Mouse (Mus musculus) neural tube, embryonic 14.5 days (tissue): ENCODE measurements around the gene Rapgef4. TPM values are rescaled to one million over a fixed set of nuclear protein-coding genes. Genes with fewer than 3 reads are reported as not detected.

Experiments used
- ATAC-seq: fragments of 200-750 bp; cut with Nextera tagmentation; 2 replicates; pipeline ENCODE4 v1.8.0; 2017; ENCODE audit warnings: low read depth, mild to moderate bottlenecking, moderate TSS enrichment, moderate library complexity
- H3K27ac ChIP-seq: fragments of 300-500 bp; sonication (generic); 2 replicates; pipeline ENCODE4 v1.5.1; 2014; ENCODE audit warnings: low read depth, mild to moderate bottlenecking, control low read depth, low read length, moderate library complexity, mixed read lengths
- H3K27me3 ChIP-seq: fragments of 300-500 bp; sonication (generic); 2 replicates; pipeline ENCODE4 v1.6.1; 2014; ENCODE audit warnings: low read length; ENCODE audit not compliant: control insufficient read depth, insufficient read depth
- H3K36me3 ChIP-seq: fragments of 300-500 bp; sonication (generic); 2 replicates; pipeline ENCODE4 v1.6.1; 2014; ENCODE audit warnings: low read length, mixed read lengths; ENCODE audit not compliant: control insufficient read depth, insufficient read depth
- H3K4me1 ChIP-seq: fragments of 300-500 bp; sonication (generic); 2 replicates; pipeline ENCODE4 v1.6.1; 2014; ENCODE audit warnings: low read length; ENCODE audit not compliant: control insufficient read depth, insufficient read depth
- H3K4me2 ChIP-seq: fragments of 300-500 bp; sonication (generic); 2 replicates; pipeline ENCODE4 v1.6.1; 2014; ENCODE audit warnings: mild to moderate bottlenecking, low read depth, low read length, control low read depth
- H3K4me3 ChIP-seq: fragments of 300-500 bp; sonication (generic); 2 replicates; pipeline ENCODE4 v1.5.1; 2014; ENCODE audit warnings: low read depth, low read length, control low read depth, mixed read lengths
- H3K9ac ChIP-seq: fragments of 300-500 bp; sonication (generic); replicated peaks from 2 replicates; pipeline ENCODE4 v1.6.1; 2014; ENCODE audit warnings: low read depth, mild to moderate bottlenecking, control low read depth, low read length, mixed read lengths
- H3K9me3 ChIP-seq: fragments of 300-500 bp; sonication (generic); 2 replicates; pipeline ENCODE4 v1.6.1; 2016; ENCODE audit warnings: low read length; ENCODE audit not compliant: control insufficient read depth
- WGBS: fragments of 180-500 bp; shearing (Covaris S2); extraction: QIAGEN DNeasy Blood & Tissue Kit; methylation state at CpG from one replicate; pipeline ENCODE4 v1.1.7; 2014; 5-methylcytosine and 5-hydroxymethylcytosine counted together
- polyA plus RNA-seq: library from polyadenylated mRNA; unstranded; fragments of >200 nt; fragmentation: Nextera tagmentation; extraction: Ambion mirVana; gene quantifications from 2 replicates; pipeline ENCODE4 v1.2.1, GENCODE M21; 2014

The Rapgef4 gene
- polyA plus RNA-seq, 1 experiment from 2014 or later = 39.6 TPM

- no peaks in the 10 kb centered on the region for H3K4me1 ChIP-seq
- ATAC-seq = no peak
- H3K9ac ChIP-seq = no peak overlapping the region
- no peaks in the 10 kb centered on the region for H3K36me3 ChIP-seq
- no peak overlapping the region for H3K4me3 ChIP-seq
- H3K9me3 ChIP-seq = no peaks in the 10 kb centered on the region
- no peak overlapping the region for H3K4me2 ChIP-seq
- no peak overlapping the region for H3K27ac ChIP-seq
- H3K27me3 ChIP-seq = no peaks in the 10 kb centered on the region
- 85% methylated on average over 1 of the region's 1 CpGs for WGBS
Observed at GRCm38 (mm10) chr2:72260704-72261103, 279.7 kb downstream of the Rapgef4 start.

- no peak overlapping the region for H3K4me3 ChIP-seq
- no peaks in the 10 kb centered on the region for H3K9me3 ChIP-seq
- ATAC-seq = no peak
- H3K27me3 ChIP-seq = no peaks in the 10 kb centered on the region
- no peak overlapping the region for H3K9ac ChIP-seq
- WGBS = 91% methylated on average over 6 of the region's 6 CpGs
- no peak overlapping the region for H3K4me2 ChIP-seq
- H3K27ac ChIP-seq = no peak overlapping the region
- H3K4me1 ChIP-seq = no peaks in the 10 kb centered on the region
- H3K36me3 ChIP-seq = no peaks in the 10 kb centered on the region
Observed at GRCm38 (mm10) chr2:72262814-72263480, 281.9 kb downstream of the Rapgef4 start.

GRCm38 (mm10) chr2:72267390-72267789, 286.4 kb downstream of the Rapgef4 start:
- H3K4me3 ChIP-seq = no peak overlapping the region
- no peak for ATAC-seq
- no peaks in the 10 kb centered on the region for H3K4me1 ChIP-seq
- no peaks in the 10 kb centered on the region for H3K27me3 ChIP-seq
- H3K9me3 ChIP-seq = no peaks in the 10 kb centered on the region
- H3K27ac ChIP-seq = no peak overlapping the region
- no peaks in the 10 kb centered on the region for H3K36me3 ChIP-seq
- no peak overlapping the region for H3K9ac ChIP-seq
- WGBS = 91% methylated on average over 6 of the region's 6 CpGs
- no peak overlapping the region for H3K4me2 ChIP-seq

GRCm38 (mm10) chr2:72269651-72270341, 288.8 kb downstream of the Rapgef4 start:
- H3K36me3 ChIP-seq = no peaks in the 10 kb centered on the region
- H3K9ac ChIP-seq = no peak overlapping the region
- H3K4me3 ChIP-seq = no peak overlapping the region
- no peak for ATAC-seq
- H3K27ac ChIP-seq = no peak overlapping the region
- no peaks in the 10 kb centered on the region for H3K4me1 ChIP-seq
- no peaks in the 10 kb centered on the region for H3K27me3 ChIP-seq
- no peak overlapping the region for H3K4me2 ChIP-seq
- 72% methylated on average over 4 of the region's 4 CpGs for WGBS
- no peaks in the 10 kb centered on the region for H3K9me3 ChIP-seq

- Histone ChIP-seq H3K4me3 (no peak overlapping the region), H3K27me3 (no peaks in the 10 kb centered on the region), H3K36me3 (no peaks in the 10 kb centered on the region), H3K9ac (no peak overlapping the region), H3K4me2 (no peak overlapping the region), H3K27ac (no peak overlapping the region), H3K9me3 (no peaks in the 10 kb centered on the region), H3K4me1 (no peaks in the 10 kb centered on the region)
- 69% methylated on average over 4 of the region's 4 CpGs for WGBS
- no peak for ATAC-seq
Observed at GRCm38 (mm10) chr2:72278247-72278873, 297.3 kb downstream of the Rapgef4 start.

GRCm38 (mm10) chr2:72280524-72280923, 299.5 kb downstream of the Rapgef4 start:
- H3K27ac ChIP-seq = no peak overlapping the region
- H3K4me1 ChIP-seq = no peaks in the 10 kb centered on the region
- no peak overlapping the region for H3K9ac ChIP-seq
- no peaks in the 10 kb centered on the region for H3K36me3 ChIP-seq
- H3K27me3 ChIP-seq = no peaks in the 10 kb centered on the region
- no peak overlapping the region for H3K4me2 ChIP-seq
- H3K4me3 ChIP-seq = no peak overlapping the region
- 92% methylated on average over 5 of the region's 5 CpGs for WGBS
- H3K9me3 ChIP-seq = no peaks in the 10 kb centered on the region
- no peak for ATAC-seq

- H3K27ac ChIP-seq = no peak overlapping the region
- no peak for ATAC-seq
Observed at GRCm38 (mm10) chr2:72281971-72282370, 300.9 kb downstream of the Rapgef4 start.

GRCm38 (mm10) chr2:72282733-72283132, 301.7 kb downstream of the Rapgef4 start:
- 85% methylated on average over 4 of the region's 4 CpGs for whole genome bisulfite sequencing
- ATAC-seq = no peak
- Histone ChIP-seq H3K4me1 (no peaks in the 10 kb centered on the region), H3K9me3 (no peaks in the 10 kb centered on the region), H3K27ac (no peak overlapping the region), H3K4me3 (no peak overlapping the region), H3K27me3 (no peaks in the 10 kb centered on the region), H3K9ac (no peak overlapping the region), H3K4me2 (no peak overlapping the region), H3K36me3 (no peaks in the 10 kb centered on the region)

More at GRCm38 (mm10) chr2:72281971-72282370, 300.9 kb downstream of the Rapgef4 start:
- Histone ChIP-seq H3K9ac (no peak overlapping the region), H3K36me3 (no peaks in the 10 kb centered on the region), H3K4me1 (no peaks in the 10 kb centered on the region), H3K27me3 (no peaks in the 10 kb centered on the region), H3K4me3 (no peak overlapping the region), H3K4me2 (no peak overlapping the region), H3K9me3 (no peaks in the 10 kb centered on the region)
- 90% methylated on average over 14 of the region's 14 CpGs for WGBS

GRCm38 (mm10) chr2:72284689-72285088, 303.6 kb downstream of the Rapgef4 start:
- Histone ChIP-seq H3K36me3 (no peaks in the 10 kb centered on the region), H3K9me3 (no peaks in the 10 kb centered on the region), H3K27me3 (no peaks in the 10 kb centered on the region), H3K4me2 (no peak overlapping the region), H3K4me3 (no peak overlapping the region), H3K27ac (no peak overlapping the region), H3K9ac (no peak overlapping the region), H3K4me1 (no peaks in the 10 kb centered on the region)
- WGBS = 72% methylated on average over 7 of the region's 7 CpGs
- ATAC-seq = no peak
